ENCODE assay signal across 31 mouse cellular contexts in genomic region chr8:108506779-108507178, GRCm38 (mm10).
"Had no signal": no experiment of that assay in that cellular context is flagged by ENCODE, and none has a peak within 500 bp of the region (broad histone marks: within the 10 kb centered on the region; RNA-seq: fewer than 3 reads in every experiment).

No protein-coding gene starts in this region.

- ATAC-seq: liver, embryonic 12.5 days; liver, postnatal 0 days; lung, postnatal 0 days; midbrain, embryonic 13.5 days; midbrain, embryonic 15.5 days; midbrain, embryonic 16.5 days had no signal

- H3K36me3 ChIP-seq: limb, embryonic 10.5 days; limb, embryonic 12.5 days; limb, embryonic 13.5 days; limb, embryonic 15.5 days; liver, embryonic 12.5 days; liver, embryonic 13.5 days; liver, embryonic 15.5 days; lung, embryonic 15.5 days; midbrain, embryonic 10.5 days; midbrain, embryonic 12.5 days; midbrain, embryonic 13.5 days; midbrain, embryonic 15.5 days had no signal

- H3K4me3 ChIP-seq: limb, embryonic 10.5 days; limb, embryonic 12.5 days; limb, embryonic 13.5 days; limb, embryonic 15.5 days; liver, embryonic 12.5 days; liver, embryonic 13.5 days; liver, embryonic 15.5 days; lung, embryonic 15.5 days; megakaryocyte, embryonic 14.5 days; midbrain, embryonic 10.5 days; midbrain, embryonic 12.5 days; midbrain, embryonic 13.5 days; midbrain, embryonic 15.5 days; myocyte had no signal

- H3K9me3 ChIP-seq: limb, embryonic 10.5 days; limb, embryonic 12.5 days; limb, embryonic 13.5 days; limb, embryonic 15.5 days; liver, embryonic 12.5 days; liver, embryonic 13.5 days; liver, embryonic 15.5 days; lung, embryonic 15.5 days; megakaryocyte, embryonic 14.5 days; midbrain, embryonic 10.5 days; midbrain, embryonic 12.5 days; midbrain, embryonic 13.5 days; midbrain, embryonic 15.5 days had no signal

- H3K9ac ChIP-seq: limb, embryonic 12.5 days; limb, embryonic 13.5 days; limb, embryonic 15.5 days; liver, embryonic 12.5 days; liver, embryonic 13.5 days; liver, embryonic 14.5 days; liver, embryonic 15.5 days; liver, postnatal 0 days; lung, embryonic 14.5 days; lung, embryonic 15.5 days; midbrain, embryonic 12.5 days; midbrain, embryonic 13.5 days; midbrain, embryonic 15.5 days had no signal

- H3K27me3 ChIP-seq: limb, embryonic 12.5 days; limb, embryonic 13.5 days; limb, embryonic 15.5 days; liver, embryonic 12.5 days; liver, embryonic 13.5 days; liver, embryonic 15.5 days; lung, embryonic 15.5 days had no signal

- H3K4me1 ChIP-seq: liver, embryonic 12.5 days; liver, embryonic 13.5 days; liver, embryonic 15.5 days; lung, embryonic 15.5 days; megakaryocyte, embryonic 14.5 days had no signal

- H3K4me2 ChIP-seq: limb, embryonic 12.5 days; limb, embryonic 13.5 days; limb, embryonic 15.5 days; liver, embryonic 11.5 days; liver, embryonic 12.5 days; liver, embryonic 13.5 days; liver, embryonic 15.5 days; lung, embryonic 14.5 days; lung, embryonic 15.5 days; midbrain, embryonic 11.5 days; midbrain, embryonic 12.5 days; midbrain, embryonic 13.5 days; midbrain, embryonic 15.5 days had no signal

- H3K27ac ChIP-seq: limb, embryonic 10.5 days; limb, embryonic 12.5 days; limb, embryonic 13.5 days; limb, embryonic 15.5 days; liver, embryonic 12.5 days; liver, embryonic 13.5 days; liver, embryonic 14.5 days; liver, embryonic 15.5 days; lung, embryonic 15.5 days; macrophage; midbrain, embryonic 10.5 days; midbrain, embryonic 12.5 days; midbrain, embryonic 13.5 days; midbrain, embryonic 15.5 days had no signal

- DNase-seq: left cerebral cortex, postnatal 4 days; liver; liver, embryonic 13.5 days; liver, postnatal 0 days; lung, adult 18-20 months; lung, adult 2 months; lung, embryonic 14.5 days; lung, postnatal 10 days; lung, postnatal 14 days; lung, postnatal 36 days; lung, postnatal 4 days; midbrain, embryonic 14.5 days had no signal
